Mouse (Mus musculus) ES-Bruce4 (cell line): ENCODE data around the gene Ppard. TPM values are rescaled to one million over a fixed set of nuclear protein-coding genes. Genes with fewer than 3 reads are reported as not detected.

Source experiments
- H3K27ac ChIP-seq: 2 replicates; pipeline ENCODE4 v1.5.1; 2012; ENCODE audit warnings: low read length, inconsistent platforms; ENCODE audit not compliant: insufficient read depth
- H3K27me3 ChIP-seq: 2 replicates; pipeline ENCODE4 v1.6.1; 2012; ENCODE audit warnings: mild to moderate bottlenecking, low read length, inconsistent platforms; ENCODE audit not compliant: control insufficient read depth, poor library complexity, insufficient read depth, severe bottlenecking
- H3K36me3 ChIP-seq: 2 replicates; pipeline ENCODE4 v1.6.1; 2012; ENCODE audit warnings: inconsistent platforms, mild to moderate bottlenecking, low read length, moderate library complexity; ENCODE audit not compliant: control insufficient read depth, poor library complexity, insufficient read depth, severe bottlenecking
- H3K4me1 ChIP-seq: one replicate; pipeline ENCODE4 v1.8.1; 2011; ENCODE audit warnings: low read length; ENCODE audit not compliant: control insufficient read depth, insufficient read depth
- H3K4me3 ChIP-seq: 2 replicates; pipeline ENCODE4 v1.5.1; 2011; ENCODE audit warnings: low read depth, mild to moderate bottlenecking, low read length
- H3K9ac ChIP-seq: 2 replicates; pipeline ENCODE4 v1.6.1; 2012; ENCODE audit warnings: low read depth, mild to moderate bottlenecking, inconsistent platforms; ENCODE audit not compliant: poor library complexity, severe bottlenecking
- H3K9me3 ChIP-seq: replicated peaks from 2 replicates; pipeline ENCODE4 v1.6.1; 2012; ENCODE audit warnings: mild to moderate bottlenecking, low read length, inconsistent platforms; ENCODE audit not compliant: control insufficient read depth, poor library complexity, insufficient read depth, severe bottlenecking
- CTCF ChIP-seq: IDR thresholded peaks from one replicate; pipeline ENCODE4 v1.8.1; 2011; ENCODE audit warnings: low read depth, low read length
- EP300 ChIP-seq: IDR thresholded peaks from 2 replicates; pipeline ENCODE4 v1.6.1; 2011; ENCODE audit warnings: low read depth, low read length; ENCODE audit not compliant: insufficient read depth
- POLR2A ChIP-seq: IDR thresholded peaks from one replicate; pipeline ENCODE4 v1.8.1; 2011; ENCODE audit warnings: low read length; ENCODE audit not compliant: insufficient read depth
- polyA plus RNA-seq: library from polyadenylated mRNA; stranded (reverse); fragments of >200 nt; gene quantifications from 2 replicates; pipeline ENCODE4 v1.2.4, GENCODE M21; 2011; ENCODE audit warnings: low read depth; ENCODE audit not compliant: missing spikeins, insufficient read depth, insufficient read length

Ppard gene
- polyA plus RNA-seq, 1 experiment = 24.0 TPM

DNA sequence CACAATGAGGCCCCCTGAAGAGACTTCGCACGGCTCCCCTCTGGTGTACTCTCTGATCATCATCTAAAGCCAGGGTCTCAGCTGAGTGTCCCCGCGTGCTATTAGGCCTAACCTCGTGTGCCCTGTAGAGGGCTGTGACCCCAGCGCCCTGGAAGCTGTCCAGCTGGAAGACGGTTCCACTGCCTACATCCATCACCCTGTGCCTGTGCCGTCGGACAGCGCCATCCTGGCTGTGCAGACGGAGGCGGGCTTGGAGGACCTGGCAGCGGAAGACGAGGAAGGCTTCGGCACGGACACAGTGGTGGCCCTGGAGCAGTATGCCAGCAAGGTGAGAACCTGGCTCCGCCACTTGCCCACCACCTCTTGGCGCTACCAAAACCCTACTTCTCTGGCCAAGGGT lies 34.9 kb upstream of the Ppard start:
- no peaks in the 10 kb centered on the region for H3K4me1 ChIP-seq
- no peaks in the 10 kb centered on the region for H3K9me3 ChIP-seq
- no peaks in the 10 kb centered on the region for H3K36me3 ChIP-seq
- no peak overlapping the region for H3K9ac ChIP-seq
- TF ChIP-seq EP300 = no peak
- no peak for TF ChIP-seq CTCF
- no peak for TF ChIP-seq POLR2A
- H3K27me3 ChIP-seq = no peaks in the 10 kb centered on the region
- no peak overlapping the region for H3K27ac ChIP-seq
- no peak overlapping the region for H3K4me3 ChIP-seq

DNA sequence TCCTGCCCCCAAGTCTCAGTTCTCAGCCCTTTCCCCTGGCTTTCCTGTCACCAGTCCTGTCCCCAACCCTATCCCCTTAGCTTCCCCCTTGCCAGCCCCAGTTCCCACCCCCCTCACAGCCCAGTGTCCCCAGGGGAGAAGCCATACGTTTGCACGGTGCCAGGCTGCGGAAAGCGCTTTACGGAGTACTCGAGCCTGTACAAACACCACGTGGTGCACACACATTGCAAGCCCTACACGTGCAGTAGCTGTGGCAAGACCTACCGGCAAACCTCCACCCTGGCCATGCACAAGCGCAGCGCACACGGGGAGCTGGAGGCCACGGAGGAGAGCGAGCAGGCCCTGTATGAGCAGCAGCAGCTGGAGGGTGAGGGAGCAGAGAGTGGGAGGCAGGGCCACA lies 30.5 kb upstream of the Ppard start:
- Histone ChIP-seq H3K4me1 (no peaks in the 10 kb centered on the region), H3K9me3 (no peaks in the 10 kb centered on the region), H3K9ac (no peak overlapping the region), H3K4me3 (no peak overlapping the region), H3K27ac (no peak overlapping the region), H3K27me3 (no peaks in the 10 kb centered on the region), H3K36me3 (no peaks in the 10 kb centered on the region)
- TF ChIP-seq EP300 = no peak
- TF ChIP-seq CTCF = no peak
- no peak for TF ChIP-seq POLR2A

DNA sequence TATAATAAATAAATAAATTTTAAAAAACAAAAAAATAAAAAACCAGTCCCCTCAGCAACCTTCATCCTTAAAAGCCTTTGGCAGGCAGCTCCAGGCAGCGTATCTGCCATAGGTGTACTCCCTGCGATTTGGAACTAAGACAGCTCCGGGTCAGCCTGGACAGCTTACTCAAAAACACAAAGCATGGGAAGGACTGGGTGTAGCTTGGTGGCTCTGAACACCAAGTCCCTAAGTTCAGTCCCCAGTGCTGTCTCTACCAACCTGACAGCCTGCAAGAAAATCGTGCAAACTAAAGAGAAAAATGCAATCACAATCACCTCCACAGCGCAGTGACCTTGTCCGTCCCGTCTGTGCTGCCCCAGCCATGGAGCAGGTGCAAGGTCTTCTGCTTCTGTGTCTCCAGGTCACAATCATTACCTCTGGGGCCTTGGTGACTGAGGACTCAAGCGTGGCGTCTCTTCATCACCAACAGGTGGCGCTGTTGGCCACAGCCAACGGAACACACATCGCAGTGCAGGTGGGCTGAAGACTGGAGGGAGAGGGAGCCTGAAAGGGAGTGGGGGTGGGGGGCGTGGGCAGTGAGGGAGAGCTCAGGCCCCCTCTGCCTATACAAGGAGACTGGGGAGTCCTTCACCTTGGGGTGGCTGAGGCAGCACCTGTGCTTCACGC lies 28.3 kb upstream of the Ppard start:
- TF ChIP-seq EP300 (0 out of 2 replicates have a peak, but pooled peaks have one; percentile 29), CTCF (peak; percentile 97), POLR2A (no peak)
- Histone ChIP-seq H3K27me3 (no peaks in the 10 kb centered on the region), H3K4me1 (no peaks in the 10 kb centered on the region), H3K9me3 (no peaks in the 10 kb centered on the region), H3K27ac (no peak overlapping the region), H3K36me3 (no peaks in the 10 kb centered on the region), H3K9ac (no peak overlapping the region), H3K4me3 (no peak overlapping the region)

DNA sequence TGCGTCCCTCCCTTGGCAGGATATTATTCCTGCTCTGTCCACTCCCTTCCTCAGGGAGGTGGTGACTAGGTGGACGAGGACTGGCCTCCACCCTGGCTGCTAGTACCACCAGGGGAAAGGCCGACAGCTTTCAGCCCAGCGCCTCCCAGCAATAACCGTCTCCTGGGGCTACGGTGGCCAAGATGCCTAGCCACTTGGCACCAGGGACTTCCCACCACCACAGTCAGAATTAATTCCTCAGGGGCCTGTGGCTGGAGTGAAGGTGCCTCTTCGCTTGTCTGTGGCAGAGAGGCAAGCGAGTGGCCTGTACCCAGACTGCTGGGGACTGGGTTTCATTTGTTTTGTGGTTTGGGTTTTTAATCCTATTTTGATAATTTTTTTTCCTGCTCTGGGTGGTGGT lies 27.1 kb upstream of the Ppard start:
- Histone ChIP-seq H3K4me1 (no peaks in the 10 kb centered on the region), H3K9me3 (no peaks in the 10 kb centered on the region), H3K4me3 (no peak overlapping the region), H3K27me3 (no peaks in the 10 kb centered on the region), H3K36me3 (no peaks in the 10 kb centered on the region), H3K27ac (no peak overlapping the region), H3K9ac (no peak overlapping the region)
- TF ChIP-seq POLR2A (no peak), CTCF (no peak), EP300 (no peak)

DNA sequence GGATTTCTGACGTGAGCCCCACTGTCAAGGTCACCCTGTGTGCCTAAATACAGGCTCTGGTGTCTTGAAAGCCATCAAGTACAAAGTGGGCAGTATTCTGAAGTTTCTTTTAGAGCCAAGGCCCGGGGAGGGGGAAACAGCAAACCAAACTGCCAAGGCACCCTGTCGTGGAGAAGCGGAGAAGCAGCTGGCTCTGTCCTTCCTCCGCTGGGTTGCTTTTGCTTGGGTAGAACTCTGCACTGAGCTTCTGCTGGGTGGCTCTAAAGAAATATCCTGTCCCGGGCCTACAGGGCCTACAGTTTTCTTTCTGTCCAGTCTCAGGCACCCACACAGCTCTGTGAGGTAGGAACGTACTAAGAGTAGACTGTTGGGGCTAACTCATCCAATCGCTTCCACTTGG lies 25.4 kb upstream of the Ppard start:
- H3K4me1 ChIP-seq = no peaks in the 10 kb centered on the region

DNA sequence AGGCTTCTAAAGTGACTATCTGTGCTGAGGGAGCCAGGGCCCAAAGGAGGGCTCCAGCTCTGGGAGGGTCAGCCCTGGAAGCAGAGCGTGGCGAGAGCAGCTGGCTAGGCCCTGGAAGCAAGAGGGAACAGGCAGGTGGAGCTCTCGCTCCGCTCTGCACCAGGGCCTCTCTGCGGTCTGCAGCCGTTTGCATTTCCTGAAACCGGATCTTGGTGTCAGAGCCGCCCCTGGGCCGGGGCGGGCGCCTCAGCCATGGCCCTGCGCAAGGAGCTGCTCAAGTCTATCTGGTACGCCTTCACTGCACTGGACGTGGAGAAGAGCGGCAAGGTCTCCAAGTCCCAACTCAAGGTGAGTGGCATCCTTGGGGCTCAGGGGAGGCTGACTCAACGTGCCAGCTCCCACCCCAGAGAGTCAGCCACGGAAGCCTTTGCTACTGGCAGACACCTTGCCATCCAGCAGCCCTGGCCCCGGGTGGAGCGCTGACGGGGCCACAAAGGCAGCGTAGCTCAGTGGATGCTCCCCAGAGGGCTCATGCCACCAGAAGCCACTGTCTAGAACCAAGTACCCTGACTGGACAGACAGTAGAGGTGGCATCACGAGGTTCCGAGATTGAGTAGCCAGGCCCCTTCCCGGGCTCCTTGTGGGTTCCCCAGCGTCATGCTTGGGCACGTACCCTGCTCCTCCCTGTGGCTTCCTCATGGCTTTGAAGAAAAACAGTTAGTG lies 24.7 kb upstream of the Ppard start, which contains the start of gene Def6:
Gene Def6 (plus strand): TSS at position 188 of the 723 bp plus-strand sequence.
- Histone ChIP-seq H3K4me1 (peaks cover 3% of the 10 kb centered on the region), H3K27ac (peak within 1 kb of the TSS; percentile 52), H3K36me3 (no peaks in the 10 kb centered on the region), H3K9me3 (no peaks in the 10 kb centered on the region), H3K4me3 (peak within 1 kb of the TSS; percentile 73), H3K9ac (peak within 1 kb of the TSS; percentile 73), H3K27me3 (no peaks in the 10 kb centered on the region)
- TF ChIP-seq POLR2A (peak; percentile 77), EP300 (peak; percentile 72; the same call in 1 of the 2 replicates), CTCF (peak; percentile 71)

More for the DNA sequence above, 25.4 kb upstream of the Ppard start:
- peak overlapping the region; percentile 52 for H3K27ac ChIP-seq
- H3K9ac ChIP-seq = peak overlapping the region; percentile 73
- TF ChIP-seq EP300 = no peak
- no peak for TF ChIP-seq POLR2A
- no peak for TF ChIP-seq CTCF
- no peaks in the 10 kb centered on the region for H3K36me3 ChIP-seq
- H3K27me3 ChIP-seq = no peaks in the 10 kb centered on the region
- no peaks in the 10 kb centered on the region for H3K9me3 ChIP-seq
- peak overlapping the region; percentile 19; the same call in 1 of the 2 replicates for H3K4me3 ChIP-seq
